18 mouse cellular contexts compared by ENCODE assay signal in genomic region chr6:129112526-129112925, GRCm38 (mm10). TPM values are rescaled to one million over a fixed set of nuclear protein-coding genes. Genes with fewer than 3 reads are reported as not detected.
DNase-seq lines count a peak whose midpoint lies in the region; ATAC-seq and TF ChIP-seq lines count a peak whose summit lies in the region.
"Had no signal": no experiment of that assay in that cellular context is flagged by ENCODE, and none has a peak within 500 bp of the region (broad histone marks: within the 10 kb centered on the region; RNA-seq: fewer than 3 reads in every experiment).

No protein-coding gene starts in this region.

- H3K9ac ChIP-seq in heart, postnatal 0 days (replicated peaks; ENCODE audit: low read depth, low read length) = no peak overlapping the region
- no peak overlapping the region for H3K9ac ChIP-seq in liver, postnatal 0 days (replicated peaks)
- H3K9ac ChIP-seq: midbrain, embryonic 13.5 days; stomach, embryonic 15.5 days had no signal

- 44% methylated on average over 1 of the region's 1 CpGs for WGBS in heart, postnatal 0 days
- WGBS in liver, postnatal 0 days (ENCODE audit: insufficient replicate concordance) = 40% methylated on average over 1 of the region's 1 CpGs

- no peak overlapping the region for H3K4me2 ChIP-seq in heart, postnatal 0 days (ENCODE audit: low read depth, low read length)
- no peak overlapping the region for H3K4me2 ChIP-seq in liver, postnatal 0 days (ENCODE audit: low read depth, low read length)
- H3K4me2 ChIP-seq: midbrain, embryonic 13.5 days; stomach, embryonic 15.5 days had no signal

- peaks cover 12% of the 10 kb centered on the region; the same call in 1 of the 2 replicates for H3K4me1 ChIP-seq in heart, postnatal 0 days (ENCODE audit: control insufficient read depth, insufficient read depth)
- H3K4me1 ChIP-seq in brown adipose tissue, adult 24 weeks (ENCODE audit: control insufficient read depth, insufficient read depth, insufficient read length, low read length) = peaks cover 24% of the 10 kb centered on the region
- H3K4me1 ChIP-seq in liver, postnatal 0 days (ENCODE audit: insufficient read depth) = peaks cover 7% of the 10 kb centered on the region
- H3K4me1 ChIP-seq: forebrain, embryonic 10.5 days; midbrain, embryonic 13.5 days; stomach, embryonic 15.5 days had no signal

- TF ChIP-seq CTCF in heart, postnatal 0 days (IDR thresholded peaks at IDR 0.05; ENCODE audit: low read depth) = no peak
- TF ChIP-seq CTCF in liver, postnatal 0 days (IDR thresholded peaks at IDR 0.05; ENCODE audit: low read depth) = no peak

- H3K36me3 ChIP-seq in heart, postnatal 0 days (replicated peaks; ENCODE audit: control insufficient read depth, insufficient read depth, low read length) = no peaks in the 10 kb centered on the region
- H3K36me3 ChIP-seq in liver, postnatal 0 days (replicated peaks; ENCODE audit: insufficient read depth, low read length) = no peaks in the 10 kb centered on the region
- H3K36me3 ChIP-seq: forebrain, embryonic 10.5 days; midbrain, embryonic 13.5 days; stomach, embryonic 15.5 days had no signal

- DNase-seq in heart, postnatal 0 days (ENCODE audit: low spot score) = no peak
- DNase-seq in heart, postnatal 25 days (ENCODE audit: low spot score) = no peak
- peak; percentile 46 for DNase-seq in adipocyte (ENCODE audit: low spot score)
- DNase-seq in liver, postnatal 0 days = no peak
- DNase-seq in frontal cortex, postnatal 14 days (ENCODE audit: low spot score in 2 of 2) = no peak
- DNase-seq in frontal cortex, adult 2 months (ENCODE audit: extremely low spot score in 1 of 2, low spot score in 1 of 2) = no peak
- DNase-seq: cerebellum, adult 11-12 months; retina, postnatal 1 day; spleen, adult 18-20 months had no signal

- no peaks in the 10 kb centered on the region for H3K9me3 ChIP-seq in heart, postnatal 0 days (replicated peaks; ENCODE audit: control insufficient read depth, low read length)
- H3K9me3 ChIP-seq in liver, postnatal 0 days (ENCODE audit: low read length) = no peaks in the 10 kb centered on the region
- H3K9me3 ChIP-seq: forebrain, embryonic 10.5 days; midbrain, embryonic 13.5 days; stomach, embryonic 15.5 days had no signal

- H3K27me3 ChIP-seq in heart, postnatal 0 days (ENCODE audit: control insufficient read depth, insufficient read depth, low read length) = no peaks in the 10 kb centered on the region
- no peaks in the 10 kb centered on the region for H3K27me3 ChIP-seq in liver, postnatal 0 days (ENCODE audit: insufficient read depth, low read length)
- H3K27me3 ChIP-seq: midbrain, embryonic 13.5 days; stomach, embryonic 15.5 days had no signal

- no peak for ATAC-seq in heart, postnatal 0 days (ENCODE audit: insufficient read depth, low read depth)
- ATAC-seq in liver, postnatal 0 days = peak; percentile 35; the same call in 1 of the 2 replicates
- ATAC-seq: midbrain, embryonic 13.5 days had no signal

- H3K27ac ChIP-seq in heart, postnatal 0 days (ENCODE audit: low read depth) = peak overlapping the region; percentile 35; the same call in 1 of the 2 replicates
- peak overlapping the region; percentile 70 for H3K27ac ChIP-seq in brown adipose tissue, adult 24 weeks (replicated peaks; ENCODE audit: low read depth, low read length)
- H3K27ac ChIP-seq in liver, postnatal 0 days (ENCODE audit: low read depth) = no peak overlapping the region
- H3K27ac ChIP-seq: forebrain, embryonic 10.5 days; midbrain, embryonic 13.5 days; stomach, embryonic 15.5 days had no signal

- intact Hi-C loops in heart, postnatal 25 days (cut with DNase I) = no loop called here

- no peak overlapping the region for H3K4me3 ChIP-seq in heart, postnatal 0 days (ENCODE audit: low read depth, low read length)
- H3K4me3 ChIP-seq in brown adipose tissue, adult 24 weeks (ENCODE audit: insufficient read depth, low read depth, low read length) = no peak overlapping the region
- H3K4me3 ChIP-seq in liver, postnatal 0 days (ENCODE audit: low read depth, low read length) = no peak overlapping the region
- H3K4me3 ChIP-seq: forebrain, embryonic 10.5 days; midbrain, embryonic 13.5 days; myocyte; stomach, embryonic 15.5 days had no signal

- no peak for TF ChIP-seq EP300 in heart, postnatal 0 days (IDR thresholded peaks at IDR 0.05; ENCODE audit: low read depth)
- TF ChIP-seq EP300 in liver, postnatal 0 days (IDR thresholded peaks at IDR 0.05; ENCODE audit: low read depth) = no peak

RNA-seq across cellular contexts. Expression of gene Clec2e, which starts 11.8 kb away (rescaled TPM):
- total RNA-seq in heart, postnatal 0 days (2014; rRNA removed; ENCODE audit: low replicate concordance) = not detected in 2 replicates
- not detected in 2 replicates for polyA plus RNA-seq in heart, postnatal 0 days (2015; fragmentation: Nextera tagmentation; extraction: Ambion mirVana)
- under 1 TPM; 0.10 to 0.20 TPM for total RNA-seq in heart, postnatal 25 days (2021)
- not detected in 2 replicates for polyA plus RNA-seq in brown adipose tissue, adult 24 weeks (2012; ENCODE audit: insufficient read depth, insufficient read length, missing spikeins)
- not detected in 2 replicates for polyA plus RNA-seq in liver, postnatal 0 days (2015; fragmentation: Nextera tagmentation; extraction: Ambion mirVana)
- 0.06 and 0.08 TPM in 2 replicates for polyA plus RNA-seq in frontal cortex, adult 2 months (2012; rRNA removed)
- total RNA-seq: layer of hippocampus, adult 18-20 months; left cerebral cortex, adult 8-10 months had no signal
- polyA plus RNA-seq: cortical plate, adult 2 months; forebrain, embryonic 10.5 days; hindbrain, embryonic 11.5 days; midbrain, embryonic 13.5 days; myocyte had no signal
